Mouse (Mus musculus): ENCODE measurements around the gene Gm10260. TPM values are rescaled to one million over a fixed set of nuclear protein-coding genes. Genes with fewer than 3 reads are reported as not detected.

The Gm10260 gene
- 2.4 and 5.0 TPM in 2 replicates for polyA plus RNA-seq (2015; fragmentation: Nextera tagmentation; extraction: Ambion mirVana)

- peaks cover 29% of the 10 kb centered on the region for H3K4me1 ChIP-seq (replicated peaks)
- H3K27me3 ChIP-seq: no peaks in the 10 kb centered on the region
- H3K4me2 ChIP-seq: no peak within 1 kb of the TSS
- H3K9me3 ChIP-seq (replicated peaks): no peaks in the 10 kb centered on the region
- H3K27ac ChIP-seq (replicated peaks): no peak within 1 kb of the TSS
- ATAC-seq (ENCODE audit: insufficient read depth): no peak
- H3K36me3 ChIP-seq (replicated peaks): no peaks in the 10 kb centered on the region
- H3K4me3 ChIP-seq (replicated peaks): no peak within 1 kb of the TSS
- WGBS (ENCODE audit: insufficient replicate concordance): 92% methylated on average over 11 of the region's 11 CpGs
- no peak within 1 kb of the TSS for H3K9ac ChIP-seq
These were observed at the start of gene Gm10260 for GRCm38 (mm10) chr13:97760532-97760931. Gene Gm10260, minus strand, starts transcription at chr13:97760632.

- peaks cover 6% of the 10 kb centered on the region; the same call in 1 of the 2 replicates for H3K27me3 ChIP-seq
- no peaks in the 10 kb centered on the region for H3K9me3 ChIP-seq (replicated peaks)
- no peak for ATAC-seq (ENCODE audit: insufficient read depth)
- whole genome bisulfite sequencing (ENCODE audit: insufficient replicate concordance): 63% methylated on average over 4 of the region's 4 CpGs
- H3K4me3 ChIP-seq (replicated peaks): no peak overlapping the region
- H3K27ac ChIP-seq (replicated peaks): no peak overlapping the region
- no peaks in the 10 kb centered on the region for H3K4me1 ChIP-seq (replicated peaks)
- H3K36me3 ChIP-seq (replicated peaks): no peaks in the 10 kb centered on the region
- H3K4me2 ChIP-seq: no peak overlapping the region
- no peak overlapping the region for H3K9ac ChIP-seq
These were observed 49.4 kb upstream of the Gm10260 start for GRCm38 (mm10) chr13:97809828-97810227.

- Histone ChIP-seq H3K27ac (replicated peaks) (no peak overlapping the region), H3K9ac (no peak overlapping the region), H3K4me1 (replicated peaks) (no peaks in the 10 kb centered on the region), H3K4me2 (no peak overlapping the region), H3K9me3 (replicated peaks) (no peaks in the 10 kb centered on the region), H3K4me3 (replicated peaks) (no peak overlapping the region), H3K36me3 (replicated peaks) (no peaks in the 10 kb centered on the region), H3K27me3 (no peaks in the 10 kb centered on the region; the same call in 1 of the 2 replicates)
- no peak for ATAC-seq (ENCODE audit: insufficient read depth)
- WGBS (ENCODE audit: insufficient replicate concordance): 74% methylated on average over 9 of the region's 9 CpGs
These were observed 45.5 kb upstream of the Gm10260 start for GRCm38 (mm10) chr13:97805907-97806306.

DNA sequence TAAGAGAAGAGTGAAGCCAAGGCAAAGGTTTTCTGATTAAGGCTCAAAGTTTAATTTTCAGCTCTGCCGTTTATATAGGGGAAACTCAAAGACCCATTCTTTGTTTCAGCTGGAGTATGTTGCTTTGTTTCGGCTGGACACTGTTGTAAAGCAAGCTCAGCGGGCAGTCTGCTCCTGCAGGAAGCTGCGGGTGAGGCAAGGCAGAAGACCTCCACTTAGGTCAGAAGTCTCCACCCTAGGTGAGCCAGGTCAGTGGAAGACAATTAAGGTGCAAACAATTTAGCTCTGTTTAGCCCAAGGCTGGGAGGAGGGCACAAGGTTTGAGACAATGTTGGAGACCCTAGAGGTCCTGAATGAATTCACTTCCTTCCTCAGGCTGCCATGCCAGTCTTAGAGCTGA is 42.0 kb upstream of the Gm10260 start:
- Histone ChIP-seq H3K27me3 (peaks cover 9% of the 10 kb centered on the region), H3K4me2 (no peak overlapping the region)

DNA sequence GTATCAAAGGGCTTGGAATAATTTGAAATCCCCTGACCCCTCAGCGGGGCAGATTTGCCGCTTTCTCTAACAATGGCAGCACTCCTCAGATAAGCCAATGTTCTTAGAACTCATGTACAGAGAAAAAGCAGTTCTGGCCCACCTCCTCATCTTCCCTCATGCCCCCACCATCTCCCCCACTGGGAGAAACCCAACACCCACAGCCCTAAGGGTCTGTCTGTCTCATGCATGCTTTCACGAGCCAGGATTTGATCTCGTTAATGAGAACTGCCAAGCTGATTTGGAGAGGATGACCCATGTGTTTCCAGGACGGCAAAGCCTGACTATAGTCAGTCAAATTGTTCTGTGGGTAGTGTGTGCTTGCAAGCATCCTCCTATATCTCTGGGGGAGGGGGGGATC is 37.0 kb upstream of the Gm10260 start:
- H3K4me2 ChIP-seq: no peak overlapping the region
- no peak overlapping the region for H3K4me3 ChIP-seq (replicated peaks)
- H3K27ac ChIP-seq (replicated peaks): no peak overlapping the region
- no peak overlapping the region for H3K9ac ChIP-seq
- ATAC-seq (ENCODE audit: insufficient read depth): no peak
- H3K27me3 ChIP-seq: peaks cover 11% of the 10 kb centered on the region
- peaks cover 20% of the 10 kb centered on the region for H3K4me1 ChIP-seq (replicated peaks)
- whole genome bisulfite sequencing (ENCODE audit: insufficient replicate concordance): 73% methylated on average over 5 of the region's 5 CpGs
- no peaks in the 10 kb centered on the region for H3K36me3 ChIP-seq (replicated peaks)
- no peaks in the 10 kb centered on the region for H3K9me3 ChIP-seq (replicated peaks)

More for the DNA sequence above, 42.0 kb upstream of the Gm10260 start:
- WGBS (ENCODE audit: insufficient replicate concordance): 57% methylated on average over 4 of the region's 4 CpGs
- H3K9ac ChIP-seq: no peak overlapping the region
- ATAC-seq (ENCODE audit: insufficient read depth): no peak
- H3K36me3 ChIP-seq (replicated peaks): no peaks in the 10 kb centered on the region
- H3K4me1 ChIP-seq (replicated peaks): no peaks in the 10 kb centered on the region
- no peak overlapping the region for H3K27ac ChIP-seq (replicated peaks)
- H3K9me3 ChIP-seq (replicated peaks): no peaks in the 10 kb centered on the region
- H3K4me3 ChIP-seq (replicated peaks): no peak overlapping the region

- peaks cover 11% of the 10 kb centered on the region for H3K27me3 ChIP-seq
These were observed 34.3 kb upstream of the Gm10260 start for GRCm38 (mm10) chr13:97794780-97795179.

DNA sequence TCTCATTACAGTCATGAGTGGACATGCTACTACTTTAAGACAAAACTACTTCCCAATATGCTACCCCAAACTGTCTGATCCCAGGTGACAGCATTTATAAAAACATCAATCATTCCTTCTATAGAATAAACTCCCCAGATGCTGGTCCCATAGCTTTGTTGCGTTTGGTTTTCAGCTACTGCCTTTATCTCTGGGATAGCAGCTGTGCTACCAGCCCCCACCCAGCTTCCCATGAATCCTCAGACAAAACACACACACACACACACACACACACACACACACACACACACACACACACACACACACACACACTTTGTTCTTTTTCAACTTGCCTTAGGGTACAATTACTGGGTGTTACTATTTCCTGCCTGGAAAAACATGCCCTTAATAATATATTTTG is 33.5 kb upstream of the Gm10260 start:
- peak; percentile 76 for ATAC-seq (ENCODE audit: insufficient read depth)
- H3K9ac ChIP-seq: no peak overlapping the region
- peaks cover 11% of the 10 kb centered on the region for H3K27me3 ChIP-seq
- no peaks in the 10 kb centered on the region for H3K36me3 ChIP-seq (replicated peaks)
- peak overlapping the region; percentile 46 for H3K27ac ChIP-seq (replicated peaks)
- peaks cover 28% of the 10 kb centered on the region for H3K4me1 ChIP-seq (replicated peaks)
- H3K4me3 ChIP-seq (replicated peaks): no peak overlapping the region
- no peak overlapping the region for H3K4me2 ChIP-seq
- no peaks in the 10 kb centered on the region for H3K9me3 ChIP-seq (replicated peaks)
- 9% methylated on average over 1 of the region's 1 CpGs for WGBS (ENCODE audit: insufficient replicate concordance)

More at GRCm38 (mm10) chr13:97794780-97795179, 34.3 kb upstream of the Gm10260 start:
- H3K4me1 ChIP-seq (replicated peaks): peaks cover 25% of the 10 kb centered on the region
- WGBS (ENCODE audit: insufficient replicate concordance): 7% methylated on average over 1 of the region's 1 CpGs
- no peak; the same call in 1 of the 2 replicates for ATAC-seq (ENCODE audit: insufficient read depth)
- no peak overlapping the region for H3K4me3 ChIP-seq (replicated peaks)
- 0 out of 2 replicates have a peak overlapping the region, but pooled peaks have one; percentile 46 for H3K27ac ChIP-seq (replicated peaks)
- H3K4me2 ChIP-seq: no peak overlapping the region
- no peak overlapping the region for H3K9ac ChIP-seq
- no peaks in the 10 kb centered on the region for H3K9me3 ChIP-seq (replicated peaks)
- no peaks in the 10 kb centered on the region for H3K36me3 ChIP-seq (replicated peaks)

DNA sequence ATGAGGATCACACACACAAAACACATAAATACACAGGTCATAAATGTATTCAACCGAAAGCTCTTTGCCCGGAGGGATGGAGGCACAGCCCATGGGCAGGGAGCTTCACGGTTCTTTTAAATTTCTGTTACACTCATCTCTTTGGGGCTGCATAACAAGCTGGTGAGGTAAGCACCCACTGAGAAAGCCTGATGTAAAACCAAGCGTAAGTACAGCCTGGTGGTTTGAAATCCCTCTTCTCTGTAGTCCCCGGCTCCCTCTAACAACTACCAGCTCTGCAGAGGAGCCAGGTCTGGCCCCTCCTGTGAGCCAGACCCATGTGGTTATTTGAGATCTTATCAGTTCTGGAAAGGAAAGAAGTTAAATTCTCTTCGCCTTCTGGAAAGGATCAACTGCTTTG is 31.2 kb upstream of the Gm10260 start:
- ATAC-seq (ENCODE audit: insufficient read depth): no peak
- Histone ChIP-seq H3K4me2 (no peak overlapping the region), H3K4me3 (replicated peaks) (no peak overlapping the region), H3K27ac (replicated peaks) (no peak overlapping the region), H3K9me3 (replicated peaks) (no peaks in the 10 kb centered on the region), H3K27me3 (no peaks in the 10 kb centered on the region), H3K36me3 (replicated peaks) (no peaks in the 10 kb centered on the region), H3K9ac (no peak overlapping the region), H3K4me1 (replicated peaks) (peaks cover 28% of the 10 kb centered on the region)
- 55% methylated on average over 6 of the region's 6 CpGs for WGBS (ENCODE audit: insufficient replicate concordance)

DNA sequence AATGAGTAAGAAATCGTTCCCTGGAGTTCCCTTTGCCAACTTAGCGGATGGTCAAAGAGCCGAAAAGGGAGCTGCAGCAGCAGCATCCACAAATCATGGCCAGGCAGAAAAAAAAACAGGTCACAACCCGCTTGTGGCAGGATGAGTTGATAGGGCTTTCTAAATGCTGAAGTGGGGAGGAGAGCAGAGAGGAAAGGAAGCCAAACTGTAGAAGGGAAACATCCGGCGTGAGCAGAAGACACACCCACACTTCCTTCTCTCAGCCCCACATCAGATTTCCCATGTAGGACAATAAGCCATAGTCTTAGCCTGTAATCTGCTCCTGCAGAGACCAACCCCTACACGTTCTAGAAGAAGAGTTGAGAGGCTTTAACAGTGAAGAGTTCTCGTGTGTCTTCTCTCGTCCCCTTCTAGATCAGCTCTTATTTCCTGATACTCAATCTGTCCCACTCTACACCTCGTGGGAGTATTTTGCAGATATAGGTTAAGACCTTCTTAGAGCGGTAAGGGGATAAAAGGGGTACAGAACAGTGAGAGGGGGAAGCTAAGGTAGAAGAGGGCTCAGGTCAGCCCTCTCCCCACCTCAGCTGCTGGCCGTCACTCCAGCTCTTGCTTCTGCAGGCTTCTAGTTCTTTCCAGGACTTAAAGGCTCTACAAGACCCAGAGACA is 29.5 kb upstream of the Gm10260 start:
- no peak for ATAC-seq (ENCODE audit: insufficient read depth)
- Histone ChIP-seq H3K36me3 (replicated peaks) (no peaks in the 10 kb centered on the region), H3K9me3 (replicated peaks) (no peaks in the 10 kb centered on the region), H3K4me3 (replicated peaks) (no peak overlapping the region), H3K4me2 (no peak overlapping the region), H3K27ac (replicated peaks) (no peak overlapping the region), H3K4me1 (replicated peaks) (peaks cover 26% of the 10 kb centered on the region), H3K27me3 (no peaks in the 10 kb centered on the region), H3K9ac (no peak overlapping the region)
- WGBS (ENCODE audit: insufficient replicate concordance): 33% methylated on average over 12 of the region's 12 CpGs

- Histone ChIP-seq H3K4me3 (replicated peaks) (no peak overlapping the region), H3K4me2 (no peak overlapping the region), H3K9ac (no peak overlapping the region), H3K9me3 (replicated peaks) (no peaks in the 10 kb centered on the region), H3K36me3 (replicated peaks) (no peaks in the 10 kb centered on the region), H3K27ac (replicated peaks) (no peak overlapping the region), H3K4me1 (replicated peaks) (peaks cover 29% of the 10 kb centered on the region), H3K27me3 (no peaks in the 10 kb centered on the region)
- WGBS (ENCODE audit: insufficient replicate concordance): 70% methylated on average over 10 of the region's 10 CpGs
- no peak for ATAC-seq (ENCODE audit: insufficient read depth)
These were observed 24.9 kb upstream of the Gm10260 start for GRCm38 (mm10) chr13:97785167-97785835.

GRCm38 (mm10) chr13:97783423-97784143 is 23.2 kb upstream of the Gm10260 start:
- Histone ChIP-seq H3K9me3 (replicated peaks) (no peaks in the 10 kb centered on the region), H3K4me2 (no peak overlapping the region), H3K4me1 (replicated peaks) (peaks cover 38% of the 10 kb centered on the region), H3K27me3 (no peaks in the 10 kb centered on the region), H3K27ac (replicated peaks) (no peak overlapping the region), H3K36me3 (replicated peaks) (no peaks in the 10 kb centered on the region), H3K4me3 (replicated peaks) (no peak overlapping the region), H3K9ac (no peak overlapping the region)
- 76% methylated on average over 8 of the region's 8 CpGs for WGBS (ENCODE audit: insufficient replicate concordance)
- ATAC-seq (ENCODE audit: insufficient read depth): no peak
